Mouse (Mus musculus): Measurements from ENCODE around the gene Arid3c.
"Not testable (repeated sequence)": the region's sequence is repeated elsewhere in the genome, so short reads cannot be mapped to it uniquely, and the experiment has no call there.

Arid3c gene

GRCm38 (mm10) chr4:41705922-41706754 lies 24.8 kb downstream of the Arid3c start:
- no peak for DNase-seq (ENCODE audit: low spot score in 2 of 2)

- DNase-seq (ENCODE audit: low spot score in 2 of 2): no peak
These were observed 26.3 kb downstream of the Arid3c start for GRCm38 (mm10) chr4:41704651-41705050.

DNA sequence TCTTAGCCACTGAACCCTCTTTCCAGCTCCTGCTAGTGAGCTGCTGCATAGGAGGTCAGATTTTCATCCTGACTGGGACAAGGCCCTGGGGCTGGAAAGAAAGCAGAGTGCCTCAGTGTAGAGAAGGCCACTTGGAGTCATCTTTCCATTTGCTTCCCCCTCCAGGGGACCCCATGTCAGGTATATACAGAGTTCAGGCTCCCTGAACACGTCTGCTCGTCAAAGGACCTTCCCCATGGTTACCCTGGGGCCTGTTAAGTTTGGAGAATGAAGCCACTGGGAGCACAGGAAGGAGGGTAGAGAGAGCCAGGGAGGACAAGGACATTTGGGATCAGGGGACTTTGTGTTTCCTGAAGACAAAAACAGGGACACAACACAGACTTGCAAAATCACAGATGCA lies 28.7 kb downstream of the Arid3c start:
- not testable (repeated sequence) for DNase-seq (ENCODE audit: low spot score in 2 of 2)

DNA sequence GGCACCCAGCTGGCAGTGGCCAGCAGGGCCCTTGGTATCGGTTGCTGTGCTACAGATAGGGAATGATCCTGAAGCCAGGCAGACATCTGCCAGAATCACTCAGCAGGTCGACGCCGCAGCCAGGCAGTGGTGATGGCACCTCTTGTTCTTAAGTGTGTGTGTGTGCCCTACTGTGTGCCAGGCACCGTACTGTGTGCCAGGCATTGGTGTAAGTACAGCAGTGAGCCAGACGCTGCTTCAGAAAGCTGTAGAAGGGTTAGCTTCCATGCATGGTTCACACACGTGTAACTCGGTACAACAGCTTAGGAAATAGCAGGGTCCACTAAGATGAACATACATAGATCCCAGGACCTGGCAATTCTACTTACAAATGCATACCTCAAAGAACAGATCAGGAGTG lies 30.7 kb downstream of the Arid3c start:
- not testable (repeated sequence) for DNase-seq (ENCODE audit: low spot score in 2 of 2)

DNA sequence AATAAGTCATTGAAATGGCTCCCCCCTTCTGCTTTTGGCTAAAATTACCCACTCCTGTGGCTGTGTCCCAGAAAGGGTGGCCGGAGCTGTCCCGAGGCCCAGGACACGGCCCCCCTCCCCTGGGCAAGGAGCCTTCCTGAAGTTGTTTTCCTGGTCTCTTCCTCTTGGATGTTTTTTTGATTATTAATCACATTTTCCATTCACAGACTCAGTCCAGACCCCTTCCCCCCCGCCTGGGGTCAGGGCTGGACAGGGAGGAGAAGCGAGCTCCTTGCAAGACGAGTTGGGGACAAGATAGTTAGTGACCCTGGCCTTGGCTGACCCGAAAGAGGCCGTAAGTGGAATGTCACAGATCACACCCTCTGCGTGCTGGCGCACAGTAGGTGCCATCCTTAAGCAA lies 31.2 kb downstream of the Arid3c start, which contains the start of gene Il11ra1:
TSS of gene Il11ra1 (plus strand) at position 207 of the 400 bp plus-strand sequence.
- not testable (repeated sequence) for DNase-seq (ENCODE audit: low spot score in 2 of 2)

DNA sequence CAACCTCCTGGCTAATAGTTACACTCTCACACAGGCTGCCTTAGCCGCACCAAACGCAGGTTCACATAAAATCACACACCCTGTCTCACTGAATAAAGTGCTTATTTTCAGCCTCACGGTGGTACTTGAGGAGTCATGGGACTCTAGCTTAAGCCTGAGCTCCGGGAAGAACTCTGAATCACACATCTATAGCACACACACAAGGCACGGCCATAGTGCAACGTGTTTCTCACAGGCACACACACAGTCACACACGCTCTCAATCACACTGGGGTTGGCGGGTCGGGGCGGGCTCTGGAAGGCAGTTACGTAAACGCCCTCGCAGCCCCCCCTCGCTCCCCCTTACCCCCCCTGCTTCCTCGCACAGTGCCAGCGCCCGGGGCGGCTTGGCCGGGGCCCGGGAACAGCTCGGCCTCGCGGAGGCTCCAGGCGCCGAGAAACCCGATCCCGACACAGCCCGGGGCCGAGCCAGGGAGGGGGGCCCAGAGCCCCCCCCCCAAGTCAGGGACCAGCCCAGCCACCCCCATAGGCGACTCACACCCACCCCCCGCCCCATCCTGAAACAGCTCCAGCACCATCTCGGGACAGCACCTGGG lies 32.4 kb downstream of the Arid3c start:
- DNase-seq (ENCODE audit: low spot score in 2 of 2): not testable (repeated sequence)

DNA sequence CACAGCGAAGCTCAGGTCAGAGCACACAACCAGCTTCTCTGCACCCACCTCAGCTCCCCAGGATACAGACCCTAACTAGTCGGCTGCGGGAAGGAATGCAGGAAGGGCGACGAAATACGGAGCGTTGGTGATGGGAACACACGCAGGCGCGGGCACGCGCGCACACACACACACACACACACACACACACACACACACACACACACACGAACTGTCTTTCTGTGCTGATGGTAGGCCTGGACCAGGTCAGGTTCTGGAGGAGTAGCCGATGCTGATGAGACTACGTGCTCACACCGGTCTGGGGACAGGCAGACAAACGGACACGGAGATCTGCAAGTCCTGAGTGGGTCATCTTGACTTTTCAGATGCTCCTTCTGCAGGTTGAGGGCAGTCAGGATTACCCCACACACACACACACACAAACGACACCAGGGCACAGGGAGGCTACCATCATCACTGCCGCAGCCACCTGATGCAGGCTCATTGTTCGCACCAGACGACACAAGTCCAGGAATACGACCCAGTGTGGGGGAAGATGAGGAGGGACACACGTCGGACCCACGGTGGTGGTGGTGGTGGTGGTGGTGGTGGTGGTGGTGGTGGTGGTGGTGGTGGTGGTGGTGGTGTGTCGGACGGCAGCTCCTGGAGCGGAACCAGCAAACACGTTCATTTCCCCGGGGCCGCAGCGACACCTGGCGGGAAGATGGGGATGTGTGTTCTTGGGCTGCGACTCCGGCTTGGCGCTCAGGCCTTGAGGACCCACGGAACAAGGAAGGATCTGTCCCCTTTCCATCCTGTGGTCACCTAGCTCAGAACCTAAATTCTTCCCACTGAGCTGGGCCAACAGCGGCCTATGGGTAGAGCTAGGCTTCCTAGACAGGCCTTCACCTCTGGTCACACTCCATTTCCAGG lies 33.8 kb downstream of the Arid3c start, which contains the start of gene Cntfr:
TSS of gene Cntfr (minus strand) at position 160 of the 912 bp plus-strand sequence.
- DNase-seq (ENCODE audit: low spot score in 2 of 2): peak; percentile 79 to 88

GRCm38 (mm10) chr4:41696452-41696851 lies 34.5 kb downstream of the Arid3c start:
- DNase-seq (ENCODE audit: low spot score in 2 of 2): not testable (repeated sequence)

DNA sequence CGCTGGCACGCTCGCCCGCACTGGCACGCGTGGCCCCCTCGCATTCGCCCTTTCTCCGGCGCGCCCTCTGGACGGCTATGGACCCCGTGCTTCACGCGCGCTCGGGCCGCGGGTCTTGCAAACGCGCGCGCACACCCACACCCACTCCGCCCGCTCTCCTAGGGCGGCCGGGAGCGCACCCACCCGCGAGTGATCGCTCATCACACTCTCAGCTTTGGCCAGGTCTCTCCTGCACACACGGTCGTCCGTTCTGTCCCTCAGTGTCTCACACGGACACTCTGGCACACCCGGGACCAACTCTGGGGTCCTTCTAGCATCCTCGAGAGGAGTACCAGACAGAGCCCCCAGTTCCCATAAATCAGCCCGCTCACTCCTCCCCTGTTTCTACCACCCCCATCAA lies 35.1 kb downstream of the Arid3c start:
- DNase-seq (ENCODE audit: low spot score in 2 of 2): not testable (repeated sequence)

DNA sequence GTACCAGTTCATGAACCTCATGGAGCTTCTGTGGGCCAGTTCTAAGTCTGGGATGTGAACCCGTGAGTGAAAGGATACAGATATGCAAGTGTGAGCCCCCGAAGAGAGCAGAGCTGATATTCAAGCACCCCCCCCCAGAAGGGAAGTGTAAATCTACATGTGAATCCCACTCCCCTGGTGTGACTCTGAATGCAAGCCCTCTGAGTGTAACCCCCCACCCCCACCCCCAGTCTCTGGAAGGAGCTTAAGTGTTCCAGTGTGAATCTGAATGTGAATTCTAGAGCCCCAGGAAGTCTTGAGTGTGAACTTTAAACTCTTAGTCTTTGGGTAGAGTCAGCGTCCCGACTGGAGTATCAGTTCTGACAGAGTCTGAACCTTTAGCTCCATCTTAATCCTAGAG lies 37.4 kb downstream of the Arid3c start:
- not testable (repeated sequence) for DNase-seq (ENCODE audit: low spot score in 2 of 2)

GRCm38 (mm10) chr4:41690014-41690413 lies 40.9 kb downstream of the Arid3c start:
- not testable (repeated sequence) for DNase-seq (ENCODE audit: low spot score in 2 of 2)

DNA sequence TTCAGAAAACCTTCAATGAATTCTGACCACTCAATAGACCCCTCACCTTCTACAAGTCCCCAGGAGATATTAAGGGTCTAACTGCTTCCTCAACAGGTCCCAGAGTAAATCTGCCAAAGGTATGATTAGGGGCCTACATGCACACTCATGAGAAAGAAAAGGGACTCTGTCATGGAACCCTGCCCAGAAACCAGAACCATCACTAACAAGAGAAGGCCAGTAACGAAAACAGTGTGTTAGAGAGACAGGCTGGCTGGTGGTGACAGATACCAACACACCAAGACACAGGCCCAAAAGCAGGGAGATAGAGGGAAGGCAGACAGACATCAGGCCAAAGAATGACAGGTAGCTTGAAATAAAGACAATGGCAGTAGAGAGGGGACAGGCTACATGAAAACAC lies 42.4 kb downstream of the Arid3c start:
- not testable (repeated sequence) for DNase-seq (ENCODE audit: low spot score in 2 of 2)

DNA sequence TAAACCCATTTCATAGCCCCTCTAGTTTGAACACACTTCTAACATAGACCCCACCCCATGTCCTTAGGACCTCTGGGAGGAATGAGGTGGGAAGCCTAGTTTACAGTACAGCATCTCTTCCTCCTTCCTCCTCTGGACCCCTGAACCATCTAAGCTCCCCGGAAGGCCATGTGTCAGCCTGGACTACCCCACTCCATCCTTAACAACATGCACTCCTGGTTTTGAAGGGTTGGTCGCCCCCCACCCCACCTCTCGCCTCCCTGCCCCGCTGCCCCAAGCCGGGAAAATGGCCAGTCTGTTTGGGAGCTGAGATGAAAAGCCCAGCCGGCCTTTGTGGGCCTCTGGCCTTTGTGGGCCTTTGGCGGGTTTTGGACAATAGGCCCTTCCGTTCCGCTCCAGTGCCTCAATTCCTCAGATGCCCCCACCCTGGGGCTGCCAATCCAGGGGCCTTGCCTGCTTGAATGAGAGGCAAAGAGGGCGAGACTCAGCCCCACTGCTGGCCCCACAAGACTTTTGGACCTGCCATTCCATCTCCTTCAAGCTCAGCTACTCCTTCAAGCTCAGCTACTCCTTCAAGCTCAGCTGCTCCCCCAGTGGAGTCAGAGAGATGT lies 45.0 kb downstream of the Arid3c start:
- not testable (repeated sequence) for DNase-seq (ENCODE audit: low spot score in 2 of 2)

DNA sequence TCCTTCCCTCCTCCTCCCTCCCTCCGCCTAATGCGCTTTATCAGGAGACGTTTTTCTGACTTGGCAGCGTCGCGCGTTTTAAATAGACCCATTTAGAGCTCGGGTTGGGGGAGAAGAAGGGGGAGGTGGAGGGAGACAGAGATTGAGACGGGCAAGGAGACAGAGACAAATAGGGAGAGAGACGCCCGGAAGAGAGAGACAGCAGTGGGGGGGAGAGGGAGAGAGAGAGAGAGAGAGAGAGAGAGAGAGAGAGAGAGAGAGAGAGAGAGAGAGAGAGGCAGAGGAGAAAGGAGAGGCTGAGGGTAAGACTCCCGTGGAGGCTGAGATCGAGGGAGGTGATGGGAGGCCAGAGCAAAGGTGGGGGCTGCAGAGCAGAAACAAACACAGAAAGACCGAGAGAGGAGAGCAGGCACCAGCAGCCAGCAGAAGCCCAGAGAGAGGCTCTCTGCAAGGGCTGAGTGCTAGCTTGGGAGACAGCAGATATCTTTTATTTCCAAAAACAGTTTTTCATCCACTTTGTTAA lies 46.0 kb downstream of the Arid3c start:
- DNase-seq (ENCODE audit: low spot score in 2 of 2): not testable (repeated sequence)

DNA sequence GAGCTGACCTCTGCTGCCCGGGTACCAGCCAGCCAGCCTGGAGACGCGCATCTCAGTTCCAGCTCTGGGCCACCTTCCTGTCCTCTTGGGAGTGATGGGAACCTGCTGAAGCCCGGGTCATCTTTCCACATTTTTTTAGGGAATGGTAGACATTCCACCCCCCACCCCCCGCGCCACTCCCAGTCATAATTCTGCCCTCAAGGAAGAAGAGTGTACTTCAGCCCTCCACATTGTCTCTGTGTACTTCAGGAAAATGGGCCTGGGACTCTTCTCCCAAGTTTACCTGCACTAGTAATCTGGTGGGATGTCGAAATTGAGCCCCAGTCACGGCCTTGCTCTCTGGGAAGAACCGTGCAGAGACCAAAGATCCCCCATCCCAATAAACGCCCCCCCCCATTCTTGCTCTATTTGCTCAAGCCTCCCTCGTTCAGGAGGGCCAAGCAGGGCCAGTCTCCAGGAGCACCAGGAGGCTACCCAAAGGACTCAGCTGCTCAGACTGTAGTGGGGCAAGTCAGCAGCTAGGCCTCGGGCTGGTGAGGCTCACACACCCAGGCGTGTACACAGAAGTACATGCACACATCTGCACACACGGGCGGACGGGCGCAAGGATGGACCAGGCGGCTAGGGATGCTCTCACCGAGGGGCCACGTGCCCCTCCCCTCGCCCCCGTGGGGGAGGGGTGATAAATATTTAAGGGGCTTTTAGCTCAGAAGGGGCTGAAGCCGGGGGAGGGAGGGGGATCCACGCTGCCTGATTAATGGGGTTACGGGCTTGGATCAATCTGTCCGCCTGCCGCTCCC lies 46.6 kb downstream of the Arid3c start:
- not testable (repeated sequence) for DNase-seq (ENCODE audit: low spot score in 2 of 2)

DNA sequence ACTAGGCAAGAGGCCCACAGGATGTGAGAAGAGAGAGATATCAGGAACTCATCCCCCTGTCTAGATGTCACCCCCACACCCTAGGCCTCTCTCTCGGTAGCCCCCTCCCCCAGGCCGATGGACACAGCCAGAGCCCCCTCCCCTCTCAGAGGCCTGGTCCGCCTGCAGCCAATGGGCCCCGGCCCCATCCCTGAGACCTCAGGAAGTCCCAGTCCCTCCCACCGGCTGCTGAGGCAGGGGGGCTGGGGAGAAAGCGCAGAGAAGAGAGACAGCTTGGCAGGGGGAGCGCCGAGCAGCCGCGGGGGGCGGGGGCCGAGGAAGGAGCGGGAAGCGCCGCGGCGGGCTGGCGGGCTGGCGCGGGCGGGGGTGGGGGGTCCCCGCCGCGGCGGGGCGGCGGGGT lies 47.6 kb downstream of the Arid3c start:
- not testable (repeated sequence) for DNase-seq (ENCODE audit: low spot score in 2 of 2)

GRCm38 (mm10) chr4:41682789-41683188 lies 48.2 kb downstream of the Arid3c start:
- DNase-seq (ENCODE audit: low spot score in 2 of 2): no peak

DNA sequence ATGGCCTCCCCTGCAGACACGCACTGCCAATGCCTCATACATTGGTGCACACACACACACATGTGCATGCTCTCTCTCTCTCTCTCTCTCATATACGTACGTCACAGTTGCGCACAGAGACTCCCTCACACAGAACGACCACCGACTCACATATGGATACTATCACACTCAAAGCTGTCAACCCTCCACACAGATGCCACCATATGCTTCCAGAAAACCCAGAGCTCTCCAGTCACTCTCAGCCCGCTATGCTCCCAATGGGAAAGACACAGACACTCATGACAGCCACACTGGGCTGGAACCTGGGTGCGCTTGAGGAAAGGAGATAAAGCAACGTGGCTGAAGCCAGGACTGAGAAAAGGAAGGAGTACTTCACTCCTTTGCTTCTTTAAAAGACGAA lies 49.0 kb downstream of the Arid3c start:
- DNase-seq (ENCODE audit: low spot score in 2 of 2): no peak

GRCm38 (mm10) chr4:41681176-41681575 lies 49.8 kb downstream of the Arid3c start:
- no peak for DNase-seq (ENCODE audit: low spot score in 2 of 2)

DNA sequence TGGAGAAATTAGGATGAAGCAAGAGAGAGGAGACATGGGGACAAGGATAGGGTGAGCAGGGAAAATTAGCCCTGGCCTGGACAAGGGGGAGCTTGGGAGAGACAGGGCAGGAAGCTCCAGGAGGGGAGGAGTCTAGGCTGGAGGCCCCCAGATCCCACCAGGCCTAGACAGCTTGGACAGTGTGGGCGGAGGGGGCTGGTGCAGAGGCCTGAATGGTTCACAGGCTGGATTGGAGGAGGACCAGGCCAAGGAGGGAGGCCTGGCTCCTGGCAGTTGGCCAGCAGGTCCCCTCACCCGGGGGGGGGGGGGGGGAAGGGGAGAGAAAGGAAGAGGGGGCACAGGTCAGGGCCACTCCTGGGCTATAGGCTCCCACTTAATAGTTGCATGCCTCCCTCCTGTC lies 51.7 kb downstream of the Arid3c start:
- no peak for DNase-seq (ENCODE audit: low spot score in 2 of 2)

All from frontal cortex, postnatal 25 days (tissue).